Mouse (Mus musculus): ENCODE results near the gene Camta1.

DNA sequence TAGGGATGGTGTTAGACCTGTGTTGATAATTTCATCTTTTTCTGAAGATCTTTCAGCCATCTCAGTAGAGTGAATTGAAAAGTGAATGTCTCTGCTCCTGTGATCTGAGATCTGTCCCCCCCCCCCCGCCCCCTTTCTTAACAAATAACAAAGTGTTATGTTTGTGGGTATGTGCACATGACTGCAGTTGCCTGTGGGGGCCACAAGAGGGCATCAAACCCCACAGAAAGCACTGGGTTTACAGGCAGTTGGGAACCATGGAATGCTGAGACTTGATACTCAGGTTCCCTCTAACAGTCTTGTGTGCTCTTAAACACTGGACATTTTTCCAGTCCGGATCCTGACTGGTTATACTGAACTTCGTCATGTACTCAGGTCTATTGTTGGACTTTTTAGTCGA is 350.6 kb downstream of the Camta1 start:
- TF ChIP-seq CTCF (conservative IDR thresholded peaks at IDR 0.05; ENCODE audit: insufficient read depth, insufficient read length, low read depth, low read length) (peak; percentile 32; the same call in 1 of the 2 replicates), POLR2A (IDR thresholded peaks at IDR 0.05; ENCODE audit: low read depth, low read length) (no peak)
